Mouse (Mus musculus) heart, embryonic 15.5 days (tissue): ENCODE results near the gene Tyro3. TPM values are rescaled to one million over a fixed set of nuclear protein-coding genes. Genes with fewer than 3 reads are reported as not detected.

Experiments
- ATAC-seq: fragments of 200-750 bp; cut with Nextera tagmentation; replicated peaks from 2 replicates; pipeline ENCODE4 v1.8.0; 2017; ENCODE audit warnings: low read depth, moderate TSS enrichment; ENCODE audit not compliant: insufficient number of reproducible peaks, insufficient read depth, low FRiP score
- H3K27ac ChIP-seq: fragments of 300-500 bp; sonication (generic); 2 replicates; pipeline ENCODE4 v1.5.1; 2015; ENCODE audit warnings: mild to moderate bottlenecking, inconsistent platforms
- H3K27me3 ChIP-seq: fragments of 300-500 bp; sonication (generic); 2 replicates; pipeline ENCODE4 v1.6.1; 2015; ENCODE audit warnings: inconsistent platforms
- H3K36me3 ChIP-seq: fragments of 300-500 bp; sonication (generic); 2 replicates; pipeline ENCODE4 v1.6.1; 2015; ENCODE audit warnings: mild to moderate bottlenecking, inconsistent platforms
- H3K4me1 ChIP-seq: fragments of 300-500 bp; sonication (generic); replicated peaks from 2 replicates; pipeline ENCODE4 v1.6.1; 2015; ENCODE audit warnings: inconsistent platforms
- H3K4me2 ChIP-seq: fragments of 300-500 bp; sonication (generic); 2 replicates; pipeline ENCODE4 v1.6.1; 2015; ENCODE audit warnings: inconsistent platforms, mild to moderate bottlenecking, moderate library complexity
- H3K4me3 ChIP-seq: fragments of 300-500 bp; sonication (generic); 2 replicates; pipeline ENCODE4 v1.5.1; 2015; ENCODE audit warnings: mild to moderate bottlenecking, inconsistent platforms
- H3K9ac ChIP-seq: fragments of 300-500 bp; sonication (generic); 2 replicates; pipeline ENCODE4 v1.6.1; 2015; ENCODE audit warnings: mild to moderate bottlenecking, inconsistent platforms
- H3K9me3 ChIP-seq: fragments of 300-500 bp; sonication (generic); replicated peaks from 2 replicates; pipeline ENCODE4 v1.6.1; 2016; ENCODE audit warnings: inconsistent platforms
- WGBS: fragments of 180-500 bp; shearing (Covaris S2); methylation state at CpG from one replicate; pipeline ENCODE4 v1.1.7; 2015; ENCODE audit warnings: mixed read lengths; 5-methylcytosine and 5-hydroxymethylcytosine counted together
- polyA plus RNA-seq: library from polyadenylated mRNA; unstranded; fragments of >200 nt; fragmentation: Nextera tagmentation; extraction: Ambion mirVana; gene quantifications from 2 replicates; pipeline ENCODE4 v1.2.1, GENCODE M21; 2015

Tyro3 gene
- polyA plus RNA-seq, 1 experiment from 2014 or later, result 6.2 TPM

DNA sequence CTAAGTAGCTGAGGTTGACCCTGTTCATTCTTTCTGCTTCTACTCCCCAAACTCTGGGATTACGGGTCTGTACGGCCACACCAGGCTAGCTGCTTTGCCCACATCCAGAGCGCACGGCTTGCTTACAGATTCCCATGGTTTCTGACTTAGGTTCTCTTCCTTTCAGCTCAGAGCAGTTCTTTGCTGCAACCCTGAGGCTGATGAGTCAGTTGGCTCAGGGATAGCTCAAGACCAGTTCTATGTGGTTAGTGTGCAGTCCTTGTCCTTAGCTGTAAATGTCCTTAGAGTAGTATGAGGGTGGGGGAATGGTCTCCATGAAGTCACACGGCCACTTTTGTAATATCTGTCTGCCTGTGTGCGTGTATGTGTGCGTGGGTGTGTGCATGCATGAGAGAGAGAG, 40.1 kb downstream of the Tyro3 start:
- H3K27me3 ChIP-seq, result no peaks in the 10 kb centered on the region
- H3K4me2 ChIP-seq, result no peak overlapping the region
- no peak overlapping the region for H3K27ac ChIP-seq
- H3K4me1 ChIP-seq, result no peaks in the 10 kb centered on the region
- H3K36me3 ChIP-seq, result no peaks in the 10 kb centered on the region
- no peak for ATAC-seq
- H3K4me3 ChIP-seq, result no peak overlapping the region
- WGBS, result 85% methylated on average over 7 of the region's 7 CpGs
- no peaks in the 10 kb centered on the region for H3K9me3 ChIP-seq
- H3K9ac ChIP-seq, result no peak overlapping the region

- WGBS, result 72% methylated on average over 11 of the region's 11 CpGs
- no peak overlapping the region for H3K4me2 ChIP-seq
- no peak overlapping the region for H3K4me3 ChIP-seq
- no peaks in the 10 kb centered on the region for H3K9me3 ChIP-seq
- no peaks in the 10 kb centered on the region for H3K4me1 ChIP-seq
- H3K9ac ChIP-seq, result no peak overlapping the region
- H3K27me3 ChIP-seq, result no peaks in the 10 kb centered on the region
- ATAC-seq, result no peak
- H3K27ac ChIP-seq, result no peak overlapping the region
- H3K36me3 ChIP-seq, result no peaks in the 10 kb centered on the region
Observed at GRCm38 (mm10) chr2:119838363-119839156, 41.0 kb downstream of the Tyro3 start.

GRCm38 (mm10) chr2:119840008-119840407, 42.5 kb downstream of the Tyro3 start:
- ATAC-seq, result no peak
- Histone ChIP-seq H3K36me3 (no peaks in the 10 kb centered on the region), H3K9me3 (no peaks in the 10 kb centered on the region), H3K9ac (no peak overlapping the region), H3K27me3 (no peaks in the 10 kb centered on the region), H3K4me2 (no peak overlapping the region), H3K4me3 (no peak overlapping the region), H3K4me1 (no peaks in the 10 kb centered on the region), H3K27ac (no peak overlapping the region)

- no peaks in the 10 kb centered on the region for H3K4me1 ChIP-seq
- H3K9me3 ChIP-seq, result no peaks in the 10 kb centered on the region
- no peak overlapping the region for H3K27ac ChIP-seq
- H3K36me3 ChIP-seq, result no peaks in the 10 kb centered on the region
- H3K4me2 ChIP-seq, result no peak overlapping the region
- no peak overlapping the region for H3K4me3 ChIP-seq
- WGBS, result 34% methylated on average over 6 of the region's 6 CpGs
- ATAC-seq, result no peak
- H3K27me3 ChIP-seq, result no peaks in the 10 kb centered on the region
- H3K9ac ChIP-seq, result no peak overlapping the region
Observed at GRCm38 (mm10) chr2:119842000-119842399, 44.5 kb downstream of the Tyro3 start.

- no peaks in the 10 kb centered on the region for H3K27me3 ChIP-seq
- no peak overlapping the region for H3K27ac ChIP-seq
- H3K4me2 ChIP-seq, result no peak overlapping the region
- no peak for ATAC-seq
- no peak overlapping the region for H3K4me3 ChIP-seq
- no peaks in the 10 kb centered on the region for H3K9me3 ChIP-seq
- H3K36me3 ChIP-seq, result no peaks in the 10 kb centered on the region
- 89% methylated on average over 4 of the region's 4 CpGs for WGBS
- no peak overlapping the region for H3K9ac ChIP-seq
- H3K4me1 ChIP-seq, result no peaks in the 10 kb centered on the region
Observed at GRCm38 (mm10) chr2:119843526-119843925, 46.0 kb downstream of the Tyro3 start.

GRCm38 (mm10) chr2:119845882-119846546, 48.5 kb downstream of the Tyro3 start:
- H3K4me3 ChIP-seq, result no peak overlapping the region
- no peak overlapping the region for H3K9ac ChIP-seq
- ATAC-seq, result no peak
- H3K9me3 ChIP-seq, result no peaks in the 10 kb centered on the region
- H3K27me3 ChIP-seq, result no peaks in the 10 kb centered on the region
- no peaks in the 10 kb centered on the region for H3K4me1 ChIP-seq
- no peak overlapping the region for H3K4me2 ChIP-seq
- WGBS, result 68% methylated on average over 2 of the region's 2 CpGs
- no peak overlapping the region for H3K27ac ChIP-seq
- no peaks in the 10 kb centered on the region for H3K36me3 ChIP-seq

- ATAC-seq, result no peak
- H3K4me1 ChIP-seq, result no peaks in the 10 kb centered on the region
- no peak overlapping the region for H3K4me3 ChIP-seq
- H3K9ac ChIP-seq, result no peak overlapping the region
- H3K27ac ChIP-seq, result no peak overlapping the region
- no peaks in the 10 kb centered on the region for H3K27me3 ChIP-seq
- H3K4me2 ChIP-seq, result no peak overlapping the region
- H3K36me3 ChIP-seq, result no peaks in the 10 kb centered on the region
- 52% methylated on average over 4 of the region's 4 CpGs for WGBS
- H3K9me3 ChIP-seq, result no peaks in the 10 kb centered on the region
Observed at GRCm38 (mm10) chr2:119846929-119847328, 49.4 kb downstream of the Tyro3 start.

DNA sequence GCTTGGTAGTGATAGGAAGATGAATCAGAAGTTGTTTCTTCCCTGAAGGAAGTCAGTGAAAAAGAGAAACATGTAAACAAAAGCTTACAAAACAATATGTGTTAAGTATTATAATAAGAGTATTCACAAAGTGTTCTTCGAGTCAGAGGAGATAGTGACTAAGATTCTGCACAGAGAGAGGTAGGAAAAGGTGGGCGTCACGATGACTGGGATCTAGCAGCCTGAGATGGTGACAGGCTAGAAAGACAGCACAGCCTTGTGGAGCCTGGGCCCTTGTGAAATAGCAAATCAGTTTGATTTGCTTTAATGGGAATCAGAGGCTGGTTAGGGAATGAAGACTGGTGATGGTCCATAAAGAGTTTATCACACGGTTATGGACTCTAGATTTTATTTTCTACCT, 56.3 kb downstream of the Tyro3 start:
- 74% methylated on average over 4 of the region's 4 CpGs for WGBS
- H3K36me3 ChIP-seq, result no peaks in the 10 kb centered on the region
- ATAC-seq, result no peak
- no peaks in the 10 kb centered on the region for H3K9me3 ChIP-seq
- no peak overlapping the region for H3K4me2 ChIP-seq
- no peaks in the 10 kb centered on the region for H3K4me1 ChIP-seq
- H3K9ac ChIP-seq, result no peak overlapping the region
- no peak overlapping the region for H3K27ac ChIP-seq
- no peak overlapping the region for H3K4me3 ChIP-seq
- no peaks in the 10 kb centered on the region for H3K27me3 ChIP-seq

GRCm38 (mm10) chr2:119855310-119855850, 57.8 kb downstream of the Tyro3 start:
- Histone ChIP-seq H3K27me3 (no peaks in the 10 kb centered on the region), H3K4me3 (no peak overlapping the region), H3K36me3 (no peaks in the 10 kb centered on the region), H3K9ac (no peak overlapping the region), H3K27ac (no peak overlapping the region), H3K4me1 (no peaks in the 10 kb centered on the region), H3K9me3 (no peaks in the 10 kb centered on the region), H3K4me2 (no peak overlapping the region)
- ATAC-seq, result no peak
- 60% methylated on average over 6 of the region's 6 CpGs for WGBS

DNA sequence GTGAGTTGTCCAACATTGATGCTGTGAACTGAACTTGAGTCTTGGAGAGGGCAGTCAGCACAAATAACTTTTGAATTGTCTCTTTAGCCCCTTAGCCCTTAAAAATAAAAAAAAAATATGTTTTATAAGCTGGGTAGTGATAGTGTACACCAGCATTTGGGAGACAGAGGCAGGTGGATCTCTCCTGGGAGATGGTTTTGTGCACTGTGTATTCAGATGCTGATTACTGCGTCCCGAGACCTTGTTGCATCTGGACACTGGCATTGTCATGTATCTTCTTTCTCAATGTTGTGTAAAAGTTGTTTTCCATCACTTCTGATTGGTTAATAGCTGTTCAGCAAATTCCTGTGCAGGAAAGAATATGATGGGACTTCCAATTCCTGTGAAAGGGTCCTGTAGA, 59.8 kb downstream of the Tyro3 start:
- Histone ChIP-seq H3K27ac (no peak overlapping the region), H3K4me1 (no peaks in the 10 kb centered on the region), H3K9me3 (no peaks in the 10 kb centered on the region), H3K9ac (no peak overlapping the region), H3K27me3 (peaks cover 2% of the 10 kb centered on the region; the same call in 1 of the 2 replicates), H3K4me3 (no peak overlapping the region), H3K4me2 (no peak overlapping the region), H3K36me3 (no peaks in the 10 kb centered on the region)
- 90% methylated on average over 2 of the region's 2 CpGs for WGBS
- ATAC-seq, result no peak

DNA sequence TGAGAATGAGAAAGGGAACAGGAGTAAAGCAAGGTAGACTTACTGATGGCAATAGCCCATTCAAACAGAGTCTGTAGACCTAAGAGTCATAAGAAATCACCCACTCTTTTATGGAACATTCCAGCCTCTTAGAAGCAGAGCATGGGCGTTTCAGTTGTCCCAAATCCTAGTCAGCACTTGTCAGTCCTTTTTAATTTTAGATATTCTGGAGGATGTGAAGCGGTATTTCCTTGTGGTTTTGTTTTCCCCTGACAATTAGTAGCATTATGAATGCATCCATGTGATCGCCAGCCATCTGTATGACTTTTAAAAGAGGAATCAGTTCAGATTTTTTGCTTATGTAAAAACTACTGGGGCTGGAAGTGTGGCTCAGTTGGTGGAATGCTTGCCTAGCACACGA, 67.0 kb downstream of the Tyro3 start:
- Histone ChIP-seq H3K9me3 (no peaks in the 10 kb centered on the region), H3K27me3 (peaks cover 4% of the 10 kb centered on the region; the same call in 1 of the 2 replicates), H3K27ac (no peak overlapping the region), H3K4me1 (no peaks in the 10 kb centered on the region), H3K4me3 (no peak overlapping the region), H3K4me2 (no peak overlapping the region), H3K9ac (no peak overlapping the region), H3K36me3 (no peaks in the 10 kb centered on the region)
- no peak for ATAC-seq
- 61% methylated on average over 4 of the region's 4 CpGs for WGBS
